Mouse (Mus musculus): ENCODE data around the gene Wdr83os.
"Not testable (repeated sequence)": the region's sequence is repeated elsewhere in the genome, so short reads cannot be mapped to it uniquely, and the experiment has no call there.

Wdr83os gene

GRCm38 (mm10) chr8:85072364-85072929, 8.1 kb upstream of the Wdr83os start:
- no peak for DNase-seq (ENCODE audit: low read depth, low spot score)

- DNase-seq (ENCODE audit: low read depth, low spot score) = no peak
Observed at GRCm38 (mm10) chr8:85073041-85073612, 7.4 kb upstream of the Wdr83os start.

- no peak for DNase-seq (ENCODE audit: low read depth, low spot score)
Observed at GRCm38 (mm10) chr8:85074167-85074566, 6.4 kb upstream of the Wdr83os start.

- no peak for DNase-seq (ENCODE audit: low read depth, low spot score)
Observed at GRCm38 (mm10) chr8:85074617-85075016, 5.9 kb upstream of the Wdr83os start.

- DNase-seq (ENCODE audit: low read depth, low spot score) = no peak
Observed at GRCm38 (mm10) chr8:85076001-85076400, 4.5 kb upstream of the Wdr83os start.

- peak; percentile 73 for DNase-seq (ENCODE audit: low read depth, low spot score)
Observed at GRCm38 (mm10) chr8:85076993-85077392, 3.5 kb upstream of the Wdr83os start.

GRCm38 (mm10) chr8:85080214-85080531, 367 bp upstream of the Wdr83os start:
- no peak for DNase-seq (ENCODE audit: low read depth, low spot score)

- DNase-seq (ENCODE audit: low read depth, low spot score) = no peak
Observed at GRCm38 (mm10) chr8:85081216-85081555, 646 bp downstream of the Wdr83os start, which contains the start of gene Wdr83. TSS of gene Wdr83 (minus strand) at chr8:85081306.

GRCm38 (mm10) chr8:85082169-85082568, 1.6 kb downstream of the Wdr83os start:
- not testable (repeated sequence) for DNase-seq (ENCODE audit: low read depth, low spot score)

GRCm38 (mm10) chr8:85083108-85083813, 2.7 kb downstream of the Wdr83os start, which contains the start of gene Man2b1:
TSS of gene Man2b1 (plus strand) at chr8:85083270.
- peak; percentile 66 for DNase-seq (ENCODE audit: low read depth, low spot score)

GRCm38 (mm10) chr8:85084633-85085032, 4.1 kb downstream of the Wdr83os start:
- no peak for DNase-seq (ENCODE audit: low read depth, low spot score)

- DNase-seq (ENCODE audit: low read depth, low spot score) = no peak
Observed at GRCm38 (mm10) chr8:85086238-85086637, 5.7 kb downstream of the Wdr83os start.

GRCm38 (mm10) chr8:85088771-85089170, 8.2 kb downstream of the Wdr83os start:
- no peak for DNase-seq (ENCODE audit: low read depth, low spot score)

- DNase-seq (ENCODE audit: low read depth, low spot score) = no peak
Observed at GRCm38 (mm10) chr8:85090856-85091255, 10.3 kb downstream of the Wdr83os start.

- DNase-seq (ENCODE audit: low read depth, low spot score) = no peak
Observed at GRCm38 (mm10) chr8:85091526-85092090, 11.1 kb downstream of the Wdr83os start.

- DNase-seq (ENCODE audit: low read depth, low spot score) = no peak
Observed at GRCm38 (mm10) chr8:85095051-85095450, 14.5 kb downstream of the Wdr83os start.

- no peak for DNase-seq (ENCODE audit: low read depth, low spot score)
Observed at GRCm38 (mm10) chr8:85095566-85095965, 15.0 kb downstream of the Wdr83os start.

GRCm38 (mm10) chr8:85096196-85096595, 15.7 kb downstream of the Wdr83os start:
- DNase-seq (ENCODE audit: low read depth, low spot score) = no peak

- no peak for DNase-seq (ENCODE audit: low read depth, low spot score)
Observed at GRCm38 (mm10) chr8:85096850-85097249, 16.3 kb downstream of the Wdr83os start.

GRCm38 (mm10) chr8:85100076-85100665, 19.6 kb downstream of the Wdr83os start:
- no peak for DNase-seq (ENCODE audit: low read depth, low spot score)

- no peak for DNase-seq (ENCODE audit: low read depth, low spot score)
Observed at GRCm38 (mm10) chr8:85113241-85113640, 32.7 kb downstream of the Wdr83os start.

- no peak for DNase-seq (ENCODE audit: low read depth, low spot score)
Observed at GRCm38 (mm10) chr8:85115501-85115900, 35.0 kb downstream of the Wdr83os start.

Data from retina, postnatal 7 days (tissue).